Mouse (Mus musculus) left cerebral cortex, adult 8-10 months (tissue): Measurements from ENCODE around the gene Fkbp5. TPM values are rescaled to one million over a fixed set of nuclear protein-coding genes. Genes with fewer than 3 reads are reported as not detected.

Experiments used
- DNase-seq, 2 experiments: peaks; one replicate each; pipeline ENCODE4 v3.0.0; 2022; ENCODE audit warnings: low spot score in 2 of 2
- total RNA-seq, 4 experiments: library from RNA; stranded (reverse); gene quantifications; 2 replicates each; pipeline ENCODE4 v1.2.4; 2022

Gene Fkbp5
- total RNA-seq, 4 experiments from 2014 or later: 34.6 to 56.0 (median 46.5) TPM

DNA sequence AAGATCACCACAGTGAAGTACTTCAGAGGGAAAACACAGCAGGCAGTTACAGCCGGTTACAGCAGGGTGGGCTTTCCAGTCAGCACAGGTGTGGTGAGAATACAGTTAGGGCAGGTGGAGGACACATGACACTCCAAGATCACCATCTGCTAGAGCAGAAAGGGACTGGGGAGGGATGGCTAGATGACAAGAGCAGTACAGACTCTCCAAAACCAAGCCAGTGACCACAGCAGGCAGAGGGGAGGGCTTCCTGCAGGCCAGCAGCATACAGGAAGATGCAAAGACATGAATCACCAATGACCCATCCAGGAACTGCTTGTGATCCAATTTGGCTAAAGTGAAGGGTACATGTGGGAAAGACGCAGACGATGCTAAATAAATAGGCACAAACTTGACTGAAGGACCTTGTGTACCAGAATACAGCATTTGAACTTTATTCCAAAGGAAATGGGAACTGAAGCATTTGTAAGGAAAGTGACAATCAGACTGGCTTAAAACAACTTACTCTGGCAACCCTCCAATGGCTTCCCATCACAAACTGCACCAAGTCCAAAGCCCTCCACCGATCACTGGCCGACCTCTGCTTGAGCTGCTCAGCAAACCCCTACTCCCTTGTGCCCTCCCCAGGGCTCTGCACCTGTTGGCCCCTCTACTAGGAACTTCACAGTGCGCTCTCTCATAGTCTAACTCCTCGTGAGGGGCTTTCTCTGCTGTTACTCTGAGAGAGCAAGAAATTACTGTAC lies 53.5 kb downstream of the Fkbp5 start:
- no peak for DNase-seq

- DNase-seq: no peak
Observed at GRCm38 (mm10) chr17:28460388-28460787, 56.9 kb downstream of the Fkbp5 start.

GRCm38 (mm10) chr17:28455098-28455497 lies 62.2 kb downstream of the Fkbp5 start:
- no peak for DNase-seq

GRCm38 (mm10) chr17:28452889-28453288 lies 64.4 kb downstream of the Fkbp5 start:
- no peak for DNase-seq

DNA sequence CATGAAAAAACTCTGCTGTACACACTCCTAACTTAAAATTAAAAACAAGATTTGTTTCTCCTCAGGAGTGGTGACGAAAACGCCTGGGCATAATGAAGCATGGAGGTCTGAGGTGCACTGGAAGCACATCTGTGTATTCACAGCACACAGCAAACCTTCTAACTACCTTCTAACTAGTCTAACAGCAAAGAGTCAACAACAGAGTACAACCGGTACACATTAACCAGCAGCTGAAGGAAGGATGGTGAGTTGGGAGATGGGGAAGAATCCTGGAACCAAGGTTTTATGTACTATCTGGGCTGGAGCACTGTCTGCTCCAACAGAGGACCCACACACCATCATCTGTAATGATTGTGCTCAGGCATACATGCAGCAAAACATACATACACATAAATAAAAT lies 65.4 kb downstream of the Fkbp5 start:
- no peak for DNase-seq

GRCm38 (mm10) chr17:28451487-28451886 lies 65.8 kb downstream of the Fkbp5 start:
- DNase-seq: no peak

- DNase-seq: no peak
Observed at GRCm38 (mm10) chr17:28448225-28448624, 69.1 kb downstream of the Fkbp5 start.

- no peak for DNase-seq
Observed at GRCm38 (mm10) chr17:28447789-28448188, 69.5 kb downstream of the Fkbp5 start.

GRCm38 (mm10) chr17:28446820-28447168 lies 70.5 kb downstream of the Fkbp5 start:
- DNase-seq: no peak

DNA sequence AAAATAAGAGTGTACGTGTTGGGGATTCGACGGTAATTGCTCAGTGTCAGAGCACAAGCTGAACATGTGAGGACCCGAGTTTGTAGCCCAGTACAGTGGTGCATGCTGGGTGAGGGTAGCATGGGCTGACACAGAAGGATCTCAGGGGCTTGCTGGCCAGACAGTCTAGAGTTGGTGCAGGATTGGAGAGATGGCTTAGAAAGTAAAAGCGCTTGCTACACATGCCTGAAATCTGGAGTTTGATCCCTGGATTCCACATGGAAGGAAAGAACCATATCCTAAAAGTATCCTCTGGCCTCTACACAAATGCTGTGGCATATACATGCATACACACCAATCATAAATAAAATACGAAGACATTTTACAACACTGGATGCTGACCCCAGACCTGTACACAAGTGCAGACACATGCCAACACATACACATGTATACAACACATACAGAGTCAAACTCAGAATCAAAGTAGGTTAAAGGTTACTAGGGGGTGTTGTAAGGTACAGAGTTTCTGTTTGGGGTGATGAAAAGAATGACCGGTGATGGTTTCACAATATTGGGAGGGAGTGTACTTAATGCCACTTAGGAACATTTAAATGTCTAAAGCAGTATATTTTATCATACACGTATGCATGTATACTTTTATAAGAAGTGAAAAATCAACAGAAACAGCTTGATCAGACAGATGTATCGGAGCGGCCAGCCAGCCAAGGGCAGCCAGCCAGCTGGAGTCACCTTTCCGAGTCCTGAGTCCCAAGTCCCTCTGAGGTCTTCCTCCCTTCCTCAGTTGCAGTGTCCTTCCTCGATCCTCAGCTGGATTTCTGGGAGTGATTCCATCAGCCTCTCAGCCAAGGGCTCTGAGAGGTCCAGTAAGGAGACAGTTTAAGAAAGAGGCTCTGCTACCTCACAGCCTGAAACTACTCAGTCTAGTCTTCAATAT lies 71.2 kb downstream of the Fkbp5 start:
- DNase-seq: no peak

- DNase-seq: no peak
Observed at GRCm38 (mm10) chr17:28442661-28443060, 74.7 kb downstream of the Fkbp5 start.

- no peak for DNase-seq
Observed at GRCm38 (mm10) chr17:28438342-28439115, 78.8 kb downstream of the Fkbp5 start.

- DNase-seq: no peak
Observed at GRCm38 (mm10) chr17:28437938-28438337, 79.4 kb downstream of the Fkbp5 start.

- DNase-seq: no peak
Observed at GRCm38 (mm10) chr17:28434921-28435485, 82.3 kb downstream of the Fkbp5 start.

- no peak for DNase-seq
Observed at GRCm38 (mm10) chr17:28433029-28433428, 84.3 kb downstream of the Fkbp5 start.

DNA sequence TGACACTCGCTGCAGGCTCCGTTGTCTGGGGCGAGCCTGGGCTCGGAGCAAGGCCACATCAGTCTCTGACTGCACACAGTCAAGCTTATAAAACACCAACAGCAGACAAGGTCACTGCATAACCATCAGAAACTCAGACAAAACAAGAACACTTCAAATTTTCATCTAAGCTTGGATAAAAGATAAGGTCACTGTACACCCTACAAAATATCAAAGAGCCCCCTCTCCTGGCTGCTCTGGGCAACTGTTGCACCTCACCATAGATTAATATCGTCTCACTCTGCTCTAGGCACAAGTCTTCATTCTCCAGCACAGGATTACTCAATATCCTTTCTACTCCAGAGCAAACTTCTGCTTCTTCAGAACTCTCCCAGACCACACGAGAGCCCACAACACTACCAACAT lies 85.4 kb downstream of the Fkbp5 start:
- DNase-seq: no peak

DNA sequence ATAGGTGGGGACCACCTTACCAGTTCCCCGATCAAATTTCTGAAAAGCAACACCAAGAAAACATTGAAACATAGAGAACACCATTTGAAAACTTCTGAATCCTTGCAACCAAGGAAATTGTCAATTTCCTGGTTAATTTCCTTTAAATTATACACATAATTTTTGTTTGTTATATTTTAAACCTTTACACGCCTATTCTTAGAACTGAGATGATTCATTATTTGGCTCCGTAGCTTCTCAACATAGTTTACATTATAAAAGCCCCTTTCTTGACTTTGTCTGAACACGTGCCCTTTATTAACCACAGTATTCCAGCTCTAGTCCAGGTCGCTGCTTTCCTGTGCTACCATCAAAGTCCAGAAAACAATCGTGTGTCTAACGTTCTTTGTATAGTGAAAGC lies 86.3 kb downstream of the Fkbp5 start:
- DNase-seq: no peak

- DNase-seq: no peak
Observed at GRCm38 (mm10) chr17:28428474-28429258, 88.7 kb downstream of the Fkbp5 start.

DNA sequence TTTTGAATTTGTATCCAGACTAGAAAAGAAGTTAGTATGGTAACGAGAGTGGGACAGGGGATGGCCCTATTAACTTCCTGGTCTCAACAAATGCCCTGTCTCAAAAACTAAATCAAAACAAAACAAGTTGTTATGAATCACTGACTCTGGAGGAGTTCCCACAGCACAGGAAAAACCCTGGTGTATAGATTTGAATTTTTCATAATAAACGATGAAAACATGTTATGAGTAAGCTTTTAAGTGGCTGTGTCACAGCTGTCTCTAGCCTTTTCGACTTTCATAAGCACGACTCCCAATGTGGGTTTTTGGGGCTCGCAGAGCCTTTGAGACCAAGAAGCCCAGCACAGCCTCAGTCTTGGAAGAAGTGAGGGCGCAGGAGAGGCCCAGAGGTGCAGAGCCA lies 89.7 kb downstream of the Fkbp5 start:
- DNase-seq: no peak

DNA sequence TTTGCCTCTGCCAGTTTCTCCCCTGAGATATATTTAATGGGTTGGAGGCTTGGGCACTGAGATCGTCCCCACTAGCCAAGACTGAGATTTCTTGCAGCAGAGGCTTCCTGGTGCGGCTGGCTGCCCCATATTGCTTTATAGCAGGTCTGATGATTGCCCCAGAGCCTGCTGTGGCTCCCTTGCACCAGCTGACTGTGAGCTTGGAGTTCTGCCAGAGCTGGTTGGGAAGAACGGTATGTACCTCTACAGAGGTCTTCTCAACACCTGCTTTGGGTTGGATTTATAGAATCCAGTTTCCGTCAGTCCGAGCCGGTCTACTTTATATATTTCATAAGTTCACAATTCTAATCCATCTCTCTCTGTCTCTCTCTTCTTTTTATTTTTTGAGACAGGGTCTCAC lies 93.0 kb downstream of the Fkbp5 start:
- DNase-seq: no peak

DNA sequence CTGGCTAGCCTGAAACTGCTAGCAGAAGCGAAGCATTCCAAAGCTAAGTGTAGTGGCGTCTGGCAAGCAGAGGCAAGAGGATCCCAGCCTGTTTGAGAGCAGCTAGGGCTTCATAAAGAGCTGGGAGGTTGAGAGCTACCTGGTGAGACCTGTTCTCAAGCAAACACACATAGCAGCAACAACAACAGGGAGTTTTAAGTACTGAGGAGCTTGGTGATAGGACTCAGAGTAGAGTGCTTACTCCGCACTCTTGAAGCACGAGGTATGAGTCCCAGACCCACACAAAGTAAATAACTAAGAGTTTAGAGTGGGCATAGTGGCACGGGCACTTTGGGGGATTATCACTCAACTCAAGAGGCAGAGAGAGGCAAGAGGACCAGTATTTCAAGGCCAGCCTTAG lies 96.3 kb downstream of the Fkbp5 start:
- no peak for DNase-seq
